Comparison of ENCODE assay signal across 9 mouse cellular contexts in the genomic region with DNA sequence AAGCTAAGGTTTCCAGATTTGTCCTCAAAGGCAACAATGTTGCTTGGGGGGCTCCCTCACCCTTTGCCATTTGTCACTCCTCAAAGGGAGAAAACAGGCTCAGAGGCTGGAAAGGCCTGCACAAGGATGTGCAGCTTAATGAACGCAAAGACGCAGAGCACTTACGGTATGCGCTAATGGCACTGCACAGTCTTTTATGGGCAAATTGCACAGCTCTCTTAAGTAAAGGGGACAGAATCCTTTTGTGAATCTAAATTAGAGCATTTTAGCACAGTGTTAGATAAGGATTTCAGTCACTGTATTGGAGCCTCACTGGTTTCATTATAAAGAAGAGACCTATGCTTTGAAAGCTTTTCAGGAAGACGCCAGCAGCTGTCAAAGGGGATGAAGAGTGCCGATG.
"Had no signal": no experiment of that assay in that cellular context is flagged by ENCODE, and none has a peak within 500 bp of the region (broad histone marks: within the 10 kb centered on the region; RNA-seq: fewer than 3 reads in every experiment).

No protein-coding gene starts in this region.

- H3K36me3 ChIP-seq: kidney, embryonic 15.5 days; limb, embryonic 13.5 days; midbrain, embryonic 15.5 days; neural tube, embryonic 15.5 days had no signal

- H3K9me3 ChIP-seq: kidney, embryonic 15.5 days; limb, embryonic 13.5 days; midbrain, embryonic 15.5 days; neural tube, embryonic 15.5 days had no signal

- DNase-seq: kidney, postnatal 14 days; left cerebral cortex, postnatal 4 days; lung, adult 18-20 months; thymus, postnatal 4 days had no signal

- H3K27me3 ChIP-seq: midbrain, embryonic 15.5 days had no signal

- H3K4me2 ChIP-seq: kidney, embryonic 15.5 days; limb, embryonic 13.5 days; midbrain, embryonic 15.5 days; neural tube, embryonic 15.5 days had no signal

- H3K9ac ChIP-seq: kidney, embryonic 15.5 days; limb, embryonic 13.5 days; liver, embryonic 14.5 days; midbrain, embryonic 15.5 days; neural tube, embryonic 15.5 days had no signal

- ATAC-seq: midbrain, embryonic 15.5 days had no signal

- H3K27ac ChIP-seq: kidney, embryonic 15.5 days; limb, embryonic 13.5 days; liver, embryonic 14.5 days; midbrain, embryonic 15.5 days; neural tube, embryonic 15.5 days had no signal

- H3K4me3 ChIP-seq: kidney, embryonic 15.5 days; limb, embryonic 13.5 days; midbrain, embryonic 15.5 days; neural tube, embryonic 15.5 days had no signal
